Mouse (Mus musculus) heart, postnatal 0 days (tissue): ENCODE data around the gene Gm20695.

Experiments used
- CTCF ChIP-seq: IDR thresholded peaks from 2 replicates; pipeline ENCODE4 v1.5.1; 2016; ENCODE audit warnings: antibody characterized with exemption, control low read depth, low read depth
- EP300 ChIP-seq: IDR thresholded peaks from 2 replicates; pipeline ENCODE4 v1.6.1; 2016; ENCODE audit warnings: antibody characterized with exemption, low read depth

GRCm38 (mm10) chr16:3909118-3909517 is 24.7 kb downstream of the Gm20695 start:
- TF ChIP-seq CTCF (no peak), EP300 (no peak)
